Mouse (Mus musculus) hindbrain, embryonic 12.5 days (tissue): ENCODE results near the gene Gsdma. TPM values are rescaled to one million over a fixed set of nuclear protein-coding genes. Genes with fewer than 3 reads are reported as not detected.
"Not testable (repeated sequence)": the region's sequence is repeated elsewhere in the genome, so short reads cannot be mapped to it uniquely, and the experiment has no call there.

Experiments
- ATAC-seq: fragments of 200-750 bp; cut with Nextera tagmentation; 2 replicates; pipeline ENCODE4 v1.8.0; 2017; ENCODE audit warnings: moderate TSS enrichment; ENCODE audit not compliant: low FRiP score
- H3K27ac ChIP-seq: fragments of 300-500 bp; sonication (generic); 2 replicates; pipeline ENCODE4 v1.5.1; 2016; ENCODE audit warnings: mild to moderate bottlenecking
- H3K27me3 ChIP-seq: fragments of 300-500 bp; sonication (generic); 2 replicates; pipeline ENCODE4 v1.6.1; 2016; ENCODE audit warnings: mild to moderate bottlenecking
- H3K36me3 ChIP-seq: fragments of 300-500 bp; sonication (generic); 2 replicates; pipeline ENCODE4 v1.6.1; 2016; ENCODE audit warnings: mild to moderate bottlenecking
- H3K4me1 ChIP-seq: fragments of 300-500 bp; sonication (generic); 2 replicates; pipeline ENCODE4 v1.6.1; 2016
- H3K4me2 ChIP-seq: fragments of 300-500 bp; sonication (generic); replicated peaks from 2 replicates; pipeline ENCODE4 v1.6.1; 2016; ENCODE audit warnings: mild to moderate bottlenecking
- H3K4me3 ChIP-seq: fragments of 300-500 bp; sonication (generic); 2 replicates; pipeline ENCODE4 v1.5.1; 2016; ENCODE audit warnings: mild to moderate bottlenecking
- H3K9ac ChIP-seq: fragments of 300-500 bp; sonication (generic); 2 replicates; pipeline ENCODE4 v1.6.1; 2016; ENCODE audit warnings: mild to moderate bottlenecking, moderate library complexity
- H3K9me3 ChIP-seq: fragments of 300-500 bp; sonication (generic); replicated peaks from 2 replicates; pipeline ENCODE4 v1.6.1; 2016; ENCODE audit warnings: mild to moderate bottlenecking
- WGBS: fragments of 180-500 bp; shearing (Covaris S2); methylation state at CpG from one replicate; pipeline ENCODE4 v1.1.7; 2016; 5-methylcytosine and 5-hydroxymethylcytosine counted together
- polyA plus RNA-seq: library from polyadenylated mRNA; unstranded; fragments of >200 nt; fragmentation: Nextera tagmentation; extraction: Ambion mirVana; gene quantifications from 2 replicates; pipeline ENCODE4 v1.2.1, GENCODE M21; 2016

Gene Gsdma
- polyA plus RNA-seq, 1 experiment from 2014 or later = not detected

- H3K4me2 ChIP-seq = no peak overlapping the region
- H3K4me3 ChIP-seq = no peak overlapping the region
- no peaks in the 10 kb centered on the region; the same call in 1 of the 2 replicates for H3K4me1 ChIP-seq
- ATAC-seq = no peak
- 0 out of 2 replicates have a peak overlapping the region, but pooled peaks have one; percentile 13 for H3K9ac ChIP-seq
- H3K27me3 ChIP-seq = no peaks in the 10 kb centered on the region
- H3K9me3 ChIP-seq = no peaks in the 10 kb centered on the region
- H3K36me3 ChIP-seq = peaks cover 31% of the 10 kb centered on the region
- WGBS = 82% methylated on average over 16 of the region's 16 CpGs
- H3K27ac ChIP-seq = 0 out of 2 replicates have a peak overlapping the region, but pooled peaks have one; percentile 17
Measured at GRCm38 (mm10) chr11:98698849-98699640, 34.9 kb downstream of the Gsdma start.

GRCm38 (mm10) chr11:98699911-98700310 is 35.8 kb downstream of the Gsdma start:
- H3K4me3 ChIP-seq = no peak overlapping the region

GRCm38 (mm10) chr11:98701213-98701670 is 37.1 kb downstream of the Gsdma start, which contains the start of gene Csf3:
TSS of gene Csf3 (plus strand) at chr11:98701263.
- H3K9me3 ChIP-seq = no peaks in the 10 kb centered on the region
- H3K4me2 ChIP-seq = no peak within 1 kb of the TSS
- H3K4me1 ChIP-seq = no peaks in the 10 kb centered on the region; the same call in 1 of the 2 replicates
- no peak for ATAC-seq
- no peak within 1 kb of the TSS for H3K9ac ChIP-seq
- no peak within 1 kb of the TSS for H3K4me3 ChIP-seq
- H3K36me3 ChIP-seq = peaks cover 31% of the 10 kb centered on the region
- WGBS = 43% methylated on average over 10 of the region's 10 CpGs
- H3K27me3 ChIP-seq = no peaks in the 10 kb centered on the region
- H3K27ac ChIP-seq = no peak within 1 kb of the TSS

More at GRCm38 (mm10) chr11:98699911-98700310, 35.8 kb downstream of the Gsdma start:
- no peak overlapping the region for H3K4me2 ChIP-seq
- ATAC-seq = 0 out of 2 replicates have a peak, but pooled peaks have one; percentile 46
- 41% methylated on average over 4 of the region's 4 CpGs for WGBS
- no peak overlapping the region for H3K27ac ChIP-seq
- no peaks in the 10 kb centered on the region; the same call in 1 of the 2 replicates for H3K4me1 ChIP-seq
- no peaks in the 10 kb centered on the region for H3K27me3 ChIP-seq
- H3K36me3 ChIP-seq = peaks cover 31% of the 10 kb centered on the region
- H3K9ac ChIP-seq = no peak overlapping the region
- no peaks in the 10 kb centered on the region for H3K9me3 ChIP-seq

- WGBS = 83% methylated on average over 5 of the region's 5 CpGs
Measured at GRCm38 (mm10) chr11:98702323-98702722, 38.2 kb downstream of the Gsdma start.

GRCm38 (mm10) chr11:98705021-98705420 is 40.9 kb downstream of the Gsdma start:
- H3K27ac ChIP-seq = no peak overlapping the region
- H3K36me3 ChIP-seq = peaks cover 63% of the 10 kb centered on the region
- no peak overlapping the region for H3K9ac ChIP-seq
- H3K27me3 ChIP-seq = no peaks in the 10 kb centered on the region
- H3K4me3 ChIP-seq = no peak overlapping the region
- H3K4me2 ChIP-seq = no peak overlapping the region
- 92% methylated on average over 10 of the region's 10 CpGs for WGBS
- no peaks in the 10 kb centered on the region for H3K9me3 ChIP-seq
- peaks cover 6% of the 10 kb centered on the region for H3K4me1 ChIP-seq
- no peak for ATAC-seq

More at GRCm38 (mm10) chr11:98702323-98702722, 38.2 kb downstream of the Gsdma start:
- Histone ChIP-seq H3K36me3 (peaks cover 36% of the 10 kb centered on the region), H3K27me3 (no peaks in the 10 kb centered on the region), H3K4me1 (no peaks in the 10 kb centered on the region; the same call in 1 of the 2 replicates), H3K4me2 (no peak overlapping the region), H3K27ac (no peak overlapping the region), H3K4me3 (no peak overlapping the region), H3K9ac (no peak overlapping the region), H3K9me3 (no peaks in the 10 kb centered on the region)
- no peak for ATAC-seq

- no peak for ATAC-seq
- 88% methylated on average over 22 of the region's 22 CpGs for WGBS
- no peak overlapping the region for H3K4me3 ChIP-seq
- H3K9me3 ChIP-seq = no peaks in the 10 kb centered on the region
- H3K9ac ChIP-seq = no peak overlapping the region
- H3K36me3 ChIP-seq = peaks cover 81% of the 10 kb centered on the region
- peaks cover 6% of the 10 kb centered on the region for H3K4me1 ChIP-seq
- H3K4me2 ChIP-seq = no peak overlapping the region
- H3K27me3 ChIP-seq = no peaks in the 10 kb centered on the region
- no peak overlapping the region for H3K27ac ChIP-seq
Measured at GRCm38 (mm10) chr11:98707401-98708281, 43.5 kb downstream of the Gsdma start.

- no peaks in the 10 kb centered on the region for H3K9me3 ChIP-seq
- no peak overlapping the region for H3K9ac ChIP-seq
- no peak for ATAC-seq
- no peak overlapping the region for H3K27ac ChIP-seq
- peaks cover 6% of the 10 kb centered on the region for H3K4me1 ChIP-seq
- H3K27me3 ChIP-seq = no peaks in the 10 kb centered on the region
- no peak overlapping the region for H3K4me2 ChIP-seq
- 88% methylated on average over 19 of the region's 19 CpGs for WGBS
- H3K4me3 ChIP-seq = no peak overlapping the region
- peaks cover 88% of the 10 kb centered on the region for H3K36me3 ChIP-seq
Measured at GRCm38 (mm10) chr11:98708282-98708956, 44.3 kb downstream of the Gsdma start.

- Histone ChIP-seq H3K4me1 (peaks cover 6% of the 10 kb centered on the region), H3K27ac (no peak overlapping the region), H3K4me3 (no peak overlapping the region), H3K4me2 (no peak overlapping the region), H3K36me3 (peaks cover 92% of the 10 kb centered on the region), H3K9me3 (no peaks in the 10 kb centered on the region), H3K27me3 (no peaks in the 10 kb centered on the region), H3K9ac (no peak overlapping the region)
- 90% methylated on average over 26 of the region's 26 CpGs for WGBS
- ATAC-seq = no peak
Measured at GRCm38 (mm10) chr11:98709001-98709741, 45.0 kb downstream of the Gsdma start.

- peaks cover 6% of the 10 kb centered on the region for H3K4me1 ChIP-seq
- H3K9me3 ChIP-seq = no peaks in the 10 kb centered on the region
- H3K27me3 ChIP-seq = no peaks in the 10 kb centered on the region
- no peak overlapping the region for H3K4me3 ChIP-seq
- H3K9ac ChIP-seq = no peak overlapping the region
- no peak overlapping the region for H3K4me2 ChIP-seq
- ATAC-seq = peak; percentile 40; the same call in 1 of the 2 replicates
- peaks cover 92% of the 10 kb centered on the region for H3K36me3 ChIP-seq
- WGBS = 57% methylated on average over 12 of the region's 12 CpGs
- H3K27ac ChIP-seq = no peak overlapping the region
Measured at GRCm38 (mm10) chr11:98710416-98711045, 46.4 kb downstream of the Gsdma start.

GRCm38 (mm10) chr11:98711046-98711434 is 46.9 kb downstream of the Gsdma start:
- ATAC-seq = no peak
- Histone ChIP-seq H3K9me3 (no peaks in the 10 kb centered on the region), H3K4me3 (no peak overlapping the region), H3K36me3 (peaks cover 92% of the 10 kb centered on the region), H3K9ac (no peak overlapping the region), H3K4me2 (no peak overlapping the region), H3K4me1 (peaks cover 6% of the 10 kb centered on the region), H3K27ac (no peak overlapping the region), H3K27me3 (no peaks in the 10 kb centered on the region)
- 82% methylated on average over 4 of the region's 4 CpGs for WGBS

- H3K4me3 ChIP-seq, ATAC-seq, H3K4me1 ChIP-seq, H3K27me3 ChIP-seq, H3K27ac ChIP-seq, H3K4me2 ChIP-seq, H3K9me3 ChIP-seq, H3K9ac ChIP-seq: not testable (repeated sequence)
- 91% methylated on average over 6 of the region's 6 CpGs for WGBS
- peaks cover 91% of the 10 kb centered on the region for H3K36me3 ChIP-seq
Measured at GRCm38 (mm10) chr11:98712009-98712408, 47.9 kb downstream of the Gsdma start.
